Mouse (Mus musculus) small intestine, adult 2 months (tissue): ENCODE data around the gene Pirb. TPM values are rescaled to one million over a fixed set of nuclear protein-coding genes. Genes with fewer than 3 reads are reported as not detected.
"Not testable (repeated sequence)": the region's sequence is repeated elsewhere in the genome, so short reads cannot be mapped to it uniquely, and the experiment has no call there.

Experiments
- H3K27ac ChIP-seq: fragments of 200-500 bp; 2 replicates; pipeline ENCODE4 v1.5.1; 2012; ENCODE audit warnings: low read depth, low read length, control low read depth, inconsistent platforms; ENCODE audit not compliant: insufficient read depth
- H3K27me3 ChIP-seq: fragments of 200-500 bp; 2 replicates; pipeline ENCODE4 v1.6.1; 2012; ENCODE audit warnings: mild to moderate bottlenecking, moderate library complexity, low read length, inconsistent platforms; ENCODE audit not compliant: control insufficient read depth, insufficient read depth
- H3K36me3 ChIP-seq: fragments of 200-500 bp; 2 replicates; pipeline ENCODE4 v1.6.1; 2012; ENCODE audit warnings: mild to moderate bottlenecking, low read length, control low read depth, inconsistent platforms; ENCODE audit not compliant: control insufficient read depth, insufficient read depth
- H3K4me1 ChIP-seq: fragments of 200-500 bp; 2 replicates; pipeline ENCODE4 v1.6.1; 2012; ENCODE audit warnings: low read length, inconsistent platforms, mixed read lengths; ENCODE audit not compliant: control insufficient read depth, insufficient read depth, insufficient read length
- H3K4me3 ChIP-seq: fragments of 200-500 bp; 2 replicates; pipeline ENCODE4 v1.5.1; 2012; ENCODE audit warnings: low read depth, mild to moderate bottlenecking, control low read depth, inconsistent platforms, low read length, moderate library complexity
- CTCF ChIP-seq: fragments of 200-500 bp; IDR thresholded peaks from 2 replicates; pipeline ENCODE4 v1.5.1; 2012; ENCODE audit warnings: low read depth, mild to moderate bottlenecking, control low read depth, inconsistent platforms, low read length, moderate library complexity, mixed read lengths; ENCODE audit not compliant: insufficient replicate concordance, insufficient read length; ENCODE audit errors: extremely low read depth
- POLR2A ChIP-seq: fragments of 200-500 bp; IDR thresholded peaks from 2 replicates; pipeline ENCODE4 v1.6.1; 2012; ENCODE audit warnings: low read depth, mild to moderate bottlenecking, control low read depth, inconsistent platforms, low read length, moderate library complexity
- WGBS: fragments of 180-500 bp; shearing (Covaris S2); methylation state at CpG from one replicate; pipeline ENCODE4 v1.1.7; 2018; 5-methylcytosine and 5-hydroxymethylcytosine counted together
- polyA plus RNA-seq: library from polyadenylated mRNA; depleted of rRNA; stranded (reverse); fragments of >200 nt; gene quantifications from 2 replicates; pipeline ENCODE4 v1.2.3, GENCODE M21; 2012; rRNA removed

Gene Pirb
- polyA plus RNA-seq: 4.7 and 5.2 TPM in 2 replicates

GRCm38 (mm10) chr7:3720268-3720667 lies at the start of gene Pirb:
TSS of gene Pirb (minus strand) at chr7:3720391.
- not testable (repeated sequence) for H3K36me3 ChIP-seq, H3K4me3 ChIP-seq, H3K4me1 ChIP-seq, H3K27ac ChIP-seq, H3K27me3 ChIP-seq
- WGBS: 50% methylated on average over 1 of the region's 3 CpGs

- not testable (repeated sequence) for H3K36me3 ChIP-seq, H3K27me3 ChIP-seq, H3K4me1 ChIP-seq, H3K4me3 ChIP-seq, H3K27ac ChIP-seq
- no CpG with 5 or more reads among the region's 1 CpGs for WGBS
Observed at GRCm38 (mm10) chr7:3732675-3733074, 12.5 kb upstream of the Pirb start.

GRCm38 (mm10) chr7:3725459-3725858 lies 5.3 kb upstream of the Pirb start:
- H3K4me3 ChIP-seq, H3K27me3 ChIP-seq, H3K27ac ChIP-seq, H3K36me3 ChIP-seq, H3K4me1 ChIP-seq: not testable (repeated sequence)

GRCm38 (mm10) chr7:3715249-3715648 lies 4.9 kb downstream of the Pirb start:
- Histone ChIP-seq H3K27ac (no peak overlapping the region), H3K4me3 (no peak overlapping the region), H3K4me1 (no peaks in the 10 kb centered on the region), H3K36me3 (no peaks in the 10 kb centered on the region), H3K27me3 (no peaks in the 10 kb centered on the region)
- TF ChIP-seq POLR2A: no peak
- TF ChIP-seq CTCF: no peak
- WGBS: 28% methylated on average over 1 of the region's 1 CpGs

GRCm38 (mm10) chr7:3712264-3712942 lies 7.8 kb downstream of the Pirb start:
- no peak overlapping the region for H3K27ac ChIP-seq
- WGBS: 21% methylated on average over 5 of the region's 5 CpGs
- H3K27me3 ChIP-seq: no peaks in the 10 kb centered on the region
- TF ChIP-seq CTCF: no peak
- no peak for TF ChIP-seq POLR2A
- H3K4me3 ChIP-seq: no peak overlapping the region
- no peaks in the 10 kb centered on the region for H3K4me1 ChIP-seq
- peaks cover 7% of the 10 kb centered on the region for H3K36me3 ChIP-seq

- Histone ChIP-seq H3K4me3 (no peak overlapping the region), H3K36me3 (peaks cover 26% of the 10 kb centered on the region), H3K4me1 (peaks cover 7% of the 10 kb centered on the region; the same call in 1 of the 2 replicates), H3K27ac (no peak overlapping the region), H3K27me3 (no peaks in the 10 kb centered on the region)
- no peak for TF ChIP-seq POLR2A
- TF ChIP-seq CTCF: no peak
- WGBS: 62% methylated on average over 1 of the region's 1 CpGs
Observed at GRCm38 (mm10) chr7:3709000-3709399, 11.2 kb downstream of the Pirb start.

- H3K4me1 ChIP-seq, H3K4me3 ChIP-seq, H3K27me3 ChIP-seq, H3K27ac ChIP-seq: not testable (repeated sequence)
- peaks cover 26% of the 10 kb centered on the region for H3K36me3 ChIP-seq
- 36% methylated on average over 5 of the region's 5 CpGs for WGBS
Observed at GRCm38 (mm10) chr7:3708447-3708980, 11.7 kb downstream of the Pirb start.
